Mouse (Mus musculus): Measurements from ENCODE around the gene Tbc1d10b.

Tbc1d10b gene

DNA sequence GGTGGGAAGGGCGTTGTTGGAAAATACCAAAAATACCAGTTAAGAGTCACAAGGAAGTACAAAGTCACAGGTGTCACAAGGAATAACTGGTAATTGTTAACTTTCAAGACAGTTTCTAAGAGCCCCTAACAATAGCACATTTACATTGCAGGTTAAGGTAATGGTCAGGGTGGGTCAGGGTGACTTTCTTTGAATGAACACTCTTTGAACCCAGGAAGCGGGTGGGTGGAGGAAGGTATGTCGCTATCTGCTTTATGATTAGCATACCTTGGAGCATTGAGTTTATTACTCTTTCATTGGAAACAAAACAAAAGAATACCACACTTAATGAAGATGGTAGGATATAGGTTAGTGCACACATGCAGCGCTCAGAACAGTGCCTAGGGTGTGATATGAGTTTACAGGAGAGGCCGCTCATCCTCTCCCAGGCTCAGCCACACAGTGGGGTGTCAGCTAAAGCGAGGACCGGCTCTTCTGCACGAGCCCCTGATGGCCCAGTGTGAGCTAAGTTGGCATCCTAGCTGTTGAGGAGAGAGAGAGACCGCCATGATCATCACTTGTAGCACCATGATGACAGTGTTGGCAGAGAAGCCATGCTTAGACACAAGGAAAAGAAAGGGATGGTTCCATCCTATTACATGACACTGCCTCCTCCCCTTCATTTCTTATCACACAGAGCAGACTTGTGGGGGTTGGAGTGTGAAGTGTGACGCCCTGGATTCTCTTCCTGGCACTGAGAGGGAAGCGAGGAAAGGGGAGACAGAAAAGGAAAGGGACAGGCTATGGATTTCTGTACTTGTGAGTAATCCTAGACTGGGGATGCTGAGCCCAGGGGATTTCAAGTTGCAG lies 17.1 kb upstream of the Tbc1d10b start:
- peak; percentile 33 for DNase-seq (ENCODE audit: low read depth, low spot score)

GRCm38 (mm10) chr7:127224616-127225015 lies 16.3 kb upstream of the Tbc1d10b start:
- DNase-seq (ENCODE audit: low read depth, low spot score): no peak

GRCm38 (mm10) chr7:127223515-127224478 lies 15.5 kb upstream of the Tbc1d10b start:
- no peak for DNase-seq (ENCODE audit: low read depth, low spot score)

DNA sequence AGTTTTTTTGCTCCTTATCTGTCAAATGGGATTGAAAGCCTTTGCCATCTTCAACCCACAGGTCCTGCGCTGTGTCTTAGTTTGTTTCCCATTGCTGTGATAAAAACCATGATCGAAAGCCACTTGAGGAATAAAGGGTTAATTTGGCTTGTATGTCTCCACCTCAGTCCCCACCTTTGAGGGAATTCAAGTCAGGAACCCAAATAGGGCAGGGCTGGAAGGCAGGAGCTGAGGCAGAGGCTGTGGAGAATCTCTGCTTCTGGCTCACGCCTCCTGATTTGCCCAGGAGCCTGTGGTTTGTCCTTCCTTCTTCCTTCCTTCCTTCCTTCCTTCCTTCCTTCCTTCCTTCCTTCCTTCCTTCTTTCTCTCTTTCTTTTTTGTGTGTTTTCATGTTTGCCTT lies 14.8 kb upstream of the Tbc1d10b start:
- no peak for DNase-seq (ENCODE audit: low read depth, low spot score)

DNA sequence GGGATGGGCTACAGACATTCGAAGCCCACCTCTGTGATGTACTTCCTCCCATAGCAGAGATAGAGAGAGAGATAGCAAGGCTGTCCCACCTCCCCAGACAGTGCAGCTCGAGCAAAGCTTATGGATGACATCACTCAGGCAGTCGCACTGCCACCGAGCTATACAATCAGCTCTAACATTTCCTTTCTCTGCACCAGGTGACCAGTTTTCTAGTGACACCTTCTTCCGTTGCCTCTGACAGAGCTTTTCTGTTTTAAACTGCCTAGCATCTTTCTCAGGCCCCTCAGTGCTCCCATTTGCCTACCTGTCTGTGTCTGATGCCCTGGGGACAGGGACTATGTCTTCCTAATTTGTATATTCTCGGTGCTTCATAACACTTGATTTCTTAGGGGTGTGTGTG lies 12.2 kb upstream of the Tbc1d10b start:
- DNase-seq (ENCODE audit: low read depth, low spot score): no peak

GRCm38 (mm10) chr7:127218670-127219069 lies 10.4 kb upstream of the Tbc1d10b start:
- DNase-seq (ENCODE audit: low read depth, low spot score): no peak

GRCm38 (mm10) chr7:127217901-127218642 lies 9.8 kb upstream of the Tbc1d10b start:
- no peak for DNase-seq (ENCODE audit: low read depth, low spot score)

- DNase-seq (ENCODE audit: low read depth, low spot score): no peak
These were observed 9.2 kb upstream of the Tbc1d10b start for GRCm38 (mm10) chr7:127217475-127217874.

GRCm38 (mm10) chr7:127216307-127216706 lies 8.0 kb upstream of the Tbc1d10b start:
- DNase-seq (ENCODE audit: low read depth, low spot score): no peak

GRCm38 (mm10) chr7:127214981-127215871 lies 7.0 kb upstream of the Tbc1d10b start:
- DNase-seq (ENCODE audit: low read depth, low spot score): no peak

- no peak for DNase-seq (ENCODE audit: low read depth, low spot score)
These were observed 6.3 kb upstream of the Tbc1d10b start for GRCm38 (mm10) chr7:127214521-127214920.

GRCm38 (mm10) chr7:127213930-127214329 lies 5.7 kb upstream of the Tbc1d10b start:
- DNase-seq (ENCODE audit: low read depth, low spot score): no peak

- no peak for DNase-seq (ENCODE audit: low read depth, low spot score)
These were observed 5.2 kb upstream of the Tbc1d10b start for GRCm38 (mm10) chr7:127213485-127213884.

- no peak for DNase-seq (ENCODE audit: low read depth, low spot score)
These were observed 4.4 kb upstream of the Tbc1d10b start for GRCm38 (mm10) chr7:127212432-127213250.

DNA sequence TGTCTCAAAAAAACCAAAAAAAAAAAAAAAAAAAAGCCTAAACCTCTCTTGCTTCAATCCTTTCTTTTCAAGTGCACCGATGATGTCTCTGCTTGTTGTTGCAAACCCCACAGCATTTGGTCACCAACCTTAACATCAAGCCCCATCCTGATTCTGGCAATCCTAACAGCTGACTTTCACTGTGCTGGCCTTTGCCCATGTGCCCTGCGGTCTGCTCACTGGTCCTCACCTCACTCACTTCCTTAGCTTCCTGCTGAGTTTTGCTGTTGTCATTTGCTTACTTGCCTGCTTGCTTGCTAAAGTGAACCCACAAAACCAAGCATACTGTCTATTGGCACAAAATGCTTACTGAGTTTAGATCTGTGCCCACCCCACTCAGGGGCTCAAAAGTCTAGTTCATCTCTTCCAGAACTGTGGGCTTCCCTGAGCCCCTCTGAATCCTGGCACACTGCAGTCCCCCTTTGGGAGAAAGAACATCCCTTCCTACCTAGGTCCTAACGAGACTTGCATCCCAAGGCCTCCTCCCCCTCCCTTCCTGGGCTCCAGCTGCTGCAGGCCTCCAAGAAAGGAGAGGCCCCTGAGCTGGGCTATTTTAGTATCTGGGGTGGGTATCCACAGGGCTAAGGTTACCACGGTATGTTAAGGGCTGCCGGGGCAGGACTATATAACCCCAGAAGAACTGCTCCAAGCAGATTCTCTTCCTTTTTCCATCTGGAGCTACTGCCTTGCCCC lies 2.9 kb upstream of the Tbc1d10b start:
- no peak for DNase-seq (ENCODE audit: low read depth, low spot score)

- DNase-seq (ENCODE audit: low read depth, low spot score): no peak
These were observed 2.0 kb upstream of the Tbc1d10b start for GRCm38 (mm10) chr7:127210266-127210665.

DNA sequence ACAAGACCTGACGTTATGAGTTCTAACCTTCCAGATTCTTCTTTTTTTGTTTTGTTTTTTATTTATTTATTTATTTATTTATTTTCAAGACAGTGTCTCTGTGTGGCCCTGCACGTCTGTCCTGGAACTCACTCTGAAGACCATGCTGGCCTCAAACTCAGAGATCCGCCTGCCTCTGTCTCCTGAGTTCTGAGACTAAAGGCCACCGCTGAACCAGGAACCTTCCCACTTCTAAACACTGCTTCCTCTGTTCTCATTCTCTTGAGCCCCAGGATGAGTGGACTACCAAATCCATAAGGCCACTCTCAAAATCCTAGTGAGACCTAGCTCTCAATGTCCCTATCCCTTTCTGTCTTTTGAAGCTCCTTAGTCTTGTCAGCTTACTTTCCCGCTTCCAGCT lies 1.6 kb upstream of the Tbc1d10b start:
- DNase-seq (ENCODE audit: low read depth, low spot score): no peak

DNA sequence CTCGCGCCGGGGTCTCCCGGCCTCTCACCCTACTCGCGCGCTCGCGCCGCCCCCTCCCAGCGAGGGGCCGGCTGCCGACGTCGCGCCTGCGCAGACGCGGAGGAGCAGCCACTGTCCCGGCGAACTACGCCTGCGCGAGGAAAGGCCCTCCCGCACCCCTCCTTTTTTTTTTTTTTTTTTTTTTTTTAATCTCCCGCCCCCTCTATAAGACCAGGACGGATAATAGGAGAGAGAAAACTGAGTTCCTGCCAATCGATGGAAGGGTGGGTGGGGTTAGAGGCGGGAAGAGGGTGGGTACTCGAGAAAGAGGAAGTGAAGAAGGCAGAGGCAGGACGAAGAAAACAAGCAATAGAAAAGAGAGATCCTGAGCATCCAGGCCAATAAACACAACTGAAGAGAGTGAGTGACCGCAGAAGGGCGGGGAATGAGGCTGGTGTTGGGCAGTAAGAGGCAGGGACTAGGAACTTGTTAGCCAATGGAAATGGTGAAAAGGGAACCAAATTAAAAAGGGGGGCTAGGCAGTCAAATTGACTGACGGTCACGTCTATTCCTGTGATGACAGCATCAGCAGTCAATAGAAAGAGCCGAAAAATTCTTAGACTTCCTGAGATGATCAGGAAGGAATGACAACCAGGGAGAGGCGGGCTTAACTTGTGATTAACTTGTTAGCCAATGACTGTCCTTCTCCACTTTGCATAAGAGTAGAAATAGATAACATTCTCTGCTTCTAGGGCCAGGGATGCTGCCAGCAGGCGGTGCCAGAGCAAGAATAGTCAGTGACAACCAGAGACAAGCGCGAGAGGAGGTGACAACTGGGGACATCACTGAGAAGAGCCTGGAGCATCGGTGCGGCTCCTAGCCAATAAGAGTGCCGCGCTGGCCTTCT lies 528 bp upstream of the Tbc1d10b start, which contains the start of gene Mylpf:
Gene Mylpf (plus strand): TSS at position 338 of the 886 bp plus-strand sequence.
- DNase-seq (ENCODE audit: low read depth, low spot score): peak; percentile 100

Measured in telencephalon, adult 2 months (tissue).